Mouse (Mus musculus): Measurements from ENCODE around the gene Msmb.
A peak's percentile ranks its signal among the peaks of the same experiment; 100 is the strongest.

GRCm38 (mm10) chr14:32145809-32146511 lies 4.1 kb downstream of the Msmb start:
- TF ChIP-seq CTCF (IDR thresholded peaks at IDR 0.05; ENCODE audit: low read depth, low read length), result no peak
- TF ChIP-seq TAL1 (conservative IDR thresholded peaks at IDR 0.05; ENCODE audit: low read depth, low read length), result peak; percentile 90
- no peak for TF ChIP-seq GATA1 (IDR thresholded peaks at IDR 0.05; ENCODE audit: borderline replicate concordance, low read length)
- no peak for TF ChIP-seq POLR2AphosphoS5 (IDR thresholded peaks at IDR 0.05; ENCODE audit: insufficient replicate concordance, low read depth, low read length)
